ENCODE assay signal across 9 mouse cellular contexts in the genomic region with DNA sequence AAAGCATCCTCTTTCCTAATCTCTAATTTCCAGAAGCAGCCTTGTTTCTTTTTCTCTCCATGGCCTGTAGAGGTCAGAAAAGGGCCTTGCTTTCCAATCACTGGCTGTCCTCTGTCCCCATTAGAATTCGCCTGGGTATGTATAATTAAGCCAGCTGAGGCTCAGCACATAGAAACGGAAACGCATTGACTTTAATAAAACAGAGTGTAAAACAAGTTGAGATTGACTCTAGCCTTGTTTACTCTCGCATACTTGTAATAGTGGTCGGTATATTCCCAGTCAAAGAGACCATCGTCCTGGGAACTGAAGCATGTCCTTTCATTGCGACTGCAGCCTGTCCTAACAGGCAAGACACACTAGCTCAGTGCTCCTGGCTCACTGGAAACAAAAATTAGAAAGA.
DNase-seq lines count a peak whose midpoint lies in the region; ATAC-seq and TF ChIP-seq lines count a peak whose summit lies in the region.
"Had no signal": no experiment of that assay in that cellular context is flagged by ENCODE, and none has a peak within 500 bp of the region (broad histone marks: within the 10 kb centered on the region; RNA-seq: fewer than 3 reads in every experiment).

No protein-coding gene starts in this region.

- H3K9me3 ChIP-seq in liver, postnatal 0 days (ENCODE audit: low read length) = no peaks in the 10 kb centered on the region
- H3K9me3 ChIP-seq in liver, embryonic 11.5 days (ENCODE audit: control insufficient read depth, low read length) = no peaks in the 10 kb centered on the region
- no peaks in the 10 kb centered on the region for H3K9me3 ChIP-seq in hindbrain, embryonic 12.5 days (replicated peaks)
- no peaks in the 10 kb centered on the region for H3K9me3 ChIP-seq in midbrain, embryonic 15.5 days
- H3K9me3 ChIP-seq: heart, embryonic 13.5 days had no signal

- peak; percentile 43 for TF ChIP-seq CTCF in liver, postnatal 0 days (IDR thresholded peaks at IDR 0.05; ENCODE audit: low read depth)

- H3K27me3 ChIP-seq in liver, postnatal 0 days (ENCODE audit: insufficient read depth, low read length) = no peaks in the 10 kb centered on the region
- H3K27me3 ChIP-seq in liver, embryonic 11.5 days (replicated peaks; ENCODE audit: control insufficient read depth, insufficient read depth, low read length) = no peaks in the 10 kb centered on the region
- H3K27me3 ChIP-seq in hindbrain, embryonic 12.5 days = no peaks in the 10 kb centered on the region
- no peaks in the 10 kb centered on the region for H3K27me3 ChIP-seq in midbrain, embryonic 15.5 days (replicated peaks)
- H3K27me3 ChIP-seq: heart, embryonic 13.5 days had no signal

- TF ChIP-seq EP300 in liver, postnatal 0 days (IDR thresholded peaks at IDR 0.05; ENCODE audit: low read depth) = no peak

- no peak overlapping the region for H3K4me2 ChIP-seq in liver, postnatal 0 days (ENCODE audit: low read depth, low read length)
- H3K4me2 ChIP-seq in liver, embryonic 11.5 days = no peak overlapping the region
- peak overlapping the region; percentile 26; the same call in 1 of the 2 replicates for H3K4me2 ChIP-seq in hindbrain, embryonic 12.5 days (replicated peaks)
- H3K4me2 ChIP-seq in midbrain, embryonic 15.5 days = peak overlapping the region; percentile 22
- H3K4me2 ChIP-seq: heart, embryonic 13.5 days had no signal

- WGBS in liver, postnatal 0 days (ENCODE audit: insufficient replicate concordance) = 34% methylated on average over 7 of the region's 7 CpGs
- WGBS in liver, embryonic 11.5 days = 46% methylated on average over 7 of the region's 7 CpGs
- 21% methylated on average over 7 of the region's 7 CpGs for WGBS in hindbrain, embryonic 12.5 days
- WGBS in midbrain, embryonic 15.5 days = 13% methylated on average over 7 of the region's 7 CpGs

- intact Hi-C loops in left cerebral cortex, postnatal 36 days (cut with DNase I) = loop anchor here (10.0 kb wide), 1 partner anchor 1443 kb away; no protein-coding TSS in a partner anchor

- no peaks in the 10 kb centered on the region for H3K36me3 ChIP-seq in liver, postnatal 0 days (replicated peaks; ENCODE audit: insufficient read depth, low read length)
- no peaks in the 10 kb centered on the region for H3K36me3 ChIP-seq in liver, embryonic 11.5 days (ENCODE audit: control insufficient read depth, insufficient read depth, low read length)
- no peaks in the 10 kb centered on the region for H3K36me3 ChIP-seq in hindbrain, embryonic 12.5 days
- H3K36me3 ChIP-seq in midbrain, embryonic 15.5 days (replicated peaks) = no peaks in the 10 kb centered on the region
- H3K36me3 ChIP-seq: heart, embryonic 13.5 days had no signal

- H3K9ac ChIP-seq in liver, postnatal 0 days (replicated peaks) = no peak overlapping the region
- H3K9ac ChIP-seq in liver, embryonic 11.5 days (ENCODE audit: low read depth, low read length) = no peak overlapping the region
- no peak overlapping the region for H3K9ac ChIP-seq in hindbrain, embryonic 12.5 days
- no peak overlapping the region for H3K9ac ChIP-seq in midbrain, embryonic 15.5 days
- H3K9ac ChIP-seq: heart, embryonic 13.5 days had no signal

- ATAC-seq in liver, postnatal 0 days = no peak
- no peak for ATAC-seq in liver, embryonic 11.5 days (replicated peaks; ENCODE audit: low FRiP score)
- peak; percentile 66 for ATAC-seq in hindbrain, embryonic 12.5 days (ENCODE audit: low FRiP score)
- ATAC-seq in midbrain, embryonic 15.5 days (replicated peaks) = peak; percentile 84

- H3K4me3 ChIP-seq in liver, postnatal 0 days (ENCODE audit: low read depth, low read length) = no peak overlapping the region
- no peak overlapping the region for H3K4me3 ChIP-seq in liver, embryonic 11.5 days (ENCODE audit: low read depth, low read length)
- H3K4me3 ChIP-seq in hindbrain, embryonic 12.5 days = no peak overlapping the region
- H3K4me3 ChIP-seq in midbrain, embryonic 15.5 days = no peak overlapping the region
- H3K4me3 ChIP-seq: heart, embryonic 13.5 days had no signal

- no peak overlapping the region for H3K27ac ChIP-seq in liver, postnatal 0 days (ENCODE audit: low read depth)
- no peak overlapping the region for H3K27ac ChIP-seq in liver, embryonic 11.5 days (ENCODE audit: low read depth, low read length)
- no peak overlapping the region for H3K27ac ChIP-seq in hindbrain, embryonic 12.5 days
- no peak overlapping the region; the same call in 1 of the 2 replicates for H3K27ac ChIP-seq in midbrain, embryonic 15.5 days
- H3K27ac ChIP-seq: heart, embryonic 13.5 days; macrophage had no signal

- no peak for DNase-seq in liver, postnatal 0 days
- no peak for DNase-seq in liver, embryonic 11.5 days (ENCODE audit: low spot score)
- peak; percentile 11 for DNase-seq in cerebellum, adult 9-11 months
- DNase-seq in adipocyte (ENCODE audit: low spot score) = no peak
- DNase-seq in left cerebral cortex, postnatal 36 days (ENCODE audit: low spot score in 2 of 2) = no peak

- H3K4me1 ChIP-seq in liver, postnatal 0 days (ENCODE audit: insufficient read depth) = no peaks in the 10 kb centered on the region
- H3K4me1 ChIP-seq in liver, embryonic 11.5 days (replicated peaks; ENCODE audit: control insufficient read depth, insufficient read depth, low read length) = no peaks in the 10 kb centered on the region
- H3K4me1 ChIP-seq in hindbrain, embryonic 12.5 days = peaks cover 15% of the 10 kb centered on the region
- peaks cover 7% of the 10 kb centered on the region; the same call in 1 of the 2 replicates for H3K4me1 ChIP-seq in midbrain, embryonic 15.5 days

Comparison
In these comparisons a context has a peak if more than half of its experiments do, and no peak if none do; other contexts are left out.
1. ATAC-seq: peak in hindbrain, embryonic 12.5 days (single experiment) and midbrain, embryonic 15.5 days (single experiment); none in liver, postnatal 0 days (single experiment) and liver, embryonic 11.5 days (single experiment).
2. H3K4me2 ChIP-seq: peak in hindbrain, embryonic 12.5 days (single experiment) and midbrain, embryonic 15.5 days (single experiment); none in liver, postnatal 0 days (single experiment) and liver, embryonic 11.5 days (single experiment).